Mouse (Mus musculus) neural tube, embryonic 11.5 days (tissue): Measurements from ENCODE around the gene Ppp1r13l. TPM values are rescaled to one million over a fixed set of nuclear protein-coding genes. Genes with fewer than 3 reads are reported as not detected.

Source experiments
- ATAC-seq: fragments of 200-750 bp; cut with Nextera tagmentation; 2 replicates; pipeline ENCODE4 v1.8.0; 2017; ENCODE audit warnings: moderate number of reproducible peaks, mild to moderate bottlenecking, moderate TSS enrichment, moderate library complexity; ENCODE audit not compliant: insufficient read depth, low FRiP score, low TSS enrichment
- DNase-seq: peaks from one replicate; pipeline ENCODE4 v3.0.0-alpha.2; 2015; ENCODE audit warnings: low spot score
- H3K27ac ChIP-seq: fragments of 300-500 bp; sonication (generic); 2 replicates; pipeline ENCODE4 v1.5.1; 2014; ENCODE audit warnings: low read depth, mild to moderate bottlenecking, low read length
- H3K27me3 ChIP-seq: fragments of 300-500 bp; sonication (generic); 2 replicates; pipeline ENCODE4 v1.6.1; 2014; ENCODE audit warnings: mild to moderate bottlenecking, low read length, mixed read lengths; ENCODE audit not compliant: control insufficient read depth, insufficient read depth
- H3K36me3 ChIP-seq: fragments of 300-500 bp; sonication (generic); 2 replicates; pipeline ENCODE4 v1.6.1; 2014; ENCODE audit warnings: mild to moderate bottlenecking, low read length, moderate library complexity, mixed read lengths; ENCODE audit not compliant: control insufficient read depth, insufficient read depth
- H3K4me1 ChIP-seq: fragments of 300-500 bp; sonication (generic); 2 replicates; pipeline ENCODE4 v1.6.1; 2014; ENCODE audit warnings: low read length, mixed read lengths; ENCODE audit not compliant: control insufficient read depth, insufficient read depth
- H3K4me2 ChIP-seq: fragments of 300-500 bp; sonication (generic); 2 replicates; pipeline ENCODE4 v1.6.1; 2014; ENCODE audit warnings: low read depth, mild to moderate bottlenecking, moderate library complexity
- H3K4me3 ChIP-seq: fragments of 300-500 bp; sonication (generic); 2 replicates; pipeline ENCODE4 v1.5.1; 2014; ENCODE audit warnings: low read depth, low read length
- H3K9ac ChIP-seq: fragments of 300-500 bp; sonication (generic); 2 replicates; pipeline ENCODE4 v1.6.1; 2014; ENCODE audit warnings: mild to moderate bottlenecking, low read length
- H3K9me3 ChIP-seq: fragments of 300-500 bp; sonication (generic); 2 replicates; pipeline ENCODE4 v1.6.1; 2016; ENCODE audit warnings: low read length; ENCODE audit not compliant: control insufficient read depth
- WGBS: fragments of 180-500 bp; shearing (Covaris S2); extraction: QIAGEN DNeasy Blood & Tissue Kit; methylation state at CpG from one replicate; pipeline ENCODE4 v1.1.7; 2014; 5-methylcytosine and 5-hydroxymethylcytosine counted together
- polyA plus RNA-seq: library from polyadenylated mRNA; unstranded; fragments of >200 nt; fragmentation: Nextera tagmentation; extraction: Ambion mirVana; gene quantifications from 2 replicates; pipeline ENCODE4 v1.2.1, GENCODE M21; 2014

Ppp1r13l gene
- polyA plus RNA-seq, 1 experiment from 2014 or later = 3.4 TPM

DNA sequence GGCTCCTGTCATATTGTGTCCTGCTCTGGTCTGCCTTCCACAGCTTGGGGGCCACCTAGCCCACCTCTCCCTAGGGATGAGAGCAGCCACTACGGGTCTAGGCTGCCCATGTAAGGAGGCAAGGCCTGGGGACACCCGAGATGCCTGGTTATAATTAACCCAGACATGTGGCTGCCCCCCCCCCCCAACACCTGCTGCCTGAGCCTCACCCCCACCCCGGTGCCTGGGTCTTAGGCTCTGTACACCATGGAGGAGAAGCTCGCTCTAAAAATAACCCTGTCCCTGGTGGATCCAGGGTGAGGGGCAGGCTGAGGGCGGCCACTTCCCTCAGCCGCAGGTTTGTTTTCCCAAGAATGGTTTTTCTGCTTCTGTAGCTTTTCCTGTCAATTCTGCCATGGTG is 50.2 kb downstream of the Ppp1r13l start:
- ATAC-seq (no peak), DNase-seq (no peak)
- Histone ChIP-seq H3K4me1 (no peaks in the 10 kb centered on the region), H3K9ac (peak overlapping the region; percentile 14; the same call in 1 of the 2 replicates), H3K9me3 (no peaks in the 10 kb centered on the region; the same call in 1 of the 2 replicates), H3K4me2 (no peak overlapping the region), H3K27ac (no peak overlapping the region), H3K4me3 (no peak overlapping the region), H3K36me3 (no peaks in the 10 kb centered on the region), H3K27me3 (peaks cover 7% of the 10 kb centered on the region)
- WGBS = 59% methylated on average over 6 of the region's 6 CpGs

DNA sequence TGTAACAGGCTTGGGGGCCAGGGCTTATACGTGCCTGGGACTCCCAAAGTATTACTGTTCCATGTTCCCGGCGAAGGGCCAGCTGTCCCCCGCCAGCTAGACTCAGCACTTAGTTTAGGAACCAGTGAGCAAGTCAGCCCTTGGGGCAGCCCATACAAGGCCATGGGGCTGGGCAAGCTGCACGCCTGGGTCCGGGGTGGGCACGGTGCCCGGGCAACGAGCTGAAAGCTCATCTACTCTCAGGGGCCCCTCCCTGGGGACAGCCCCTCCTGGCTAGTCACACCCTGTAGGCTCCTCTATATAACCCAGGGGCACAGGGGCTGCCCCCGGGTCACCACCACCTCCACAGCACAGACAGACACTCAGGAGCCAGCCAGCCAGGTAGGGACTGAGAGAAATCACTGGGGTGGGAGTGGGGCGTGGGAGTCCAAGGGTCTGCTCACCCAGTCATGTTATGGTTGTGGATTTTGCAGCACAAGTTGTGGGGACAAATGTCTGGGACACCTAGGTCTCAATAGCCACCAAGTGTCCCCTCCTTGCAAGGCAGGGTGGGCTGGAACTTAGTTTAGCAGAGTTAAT is 51.3 kb downstream of the Ppp1r13l start:
- no peak overlapping the region for H3K27ac ChIP-seq
- H3K4me1 ChIP-seq = no peaks in the 10 kb centered on the region
- H3K9me3 ChIP-seq = no peaks in the 10 kb centered on the region; the same call in 1 of the 2 replicates
- H3K36me3 ChIP-seq = no peaks in the 10 kb centered on the region
- no peak for DNase-seq
- ATAC-seq = no peak
- H3K27me3 ChIP-seq = 0 out of 2 replicates have a peak, but pooled peaks cover 4% of the 10 kb centered on the region
- H3K4me3 ChIP-seq = no peak overlapping the region
- WGBS = 81% methylated on average over 11 of the region's 11 CpGs
- H3K4me2 ChIP-seq = no peak overlapping the region
- 0 out of 2 replicates have a peak overlapping the region, but pooled peaks have one; percentile 4 for H3K9ac ChIP-seq

DNA sequence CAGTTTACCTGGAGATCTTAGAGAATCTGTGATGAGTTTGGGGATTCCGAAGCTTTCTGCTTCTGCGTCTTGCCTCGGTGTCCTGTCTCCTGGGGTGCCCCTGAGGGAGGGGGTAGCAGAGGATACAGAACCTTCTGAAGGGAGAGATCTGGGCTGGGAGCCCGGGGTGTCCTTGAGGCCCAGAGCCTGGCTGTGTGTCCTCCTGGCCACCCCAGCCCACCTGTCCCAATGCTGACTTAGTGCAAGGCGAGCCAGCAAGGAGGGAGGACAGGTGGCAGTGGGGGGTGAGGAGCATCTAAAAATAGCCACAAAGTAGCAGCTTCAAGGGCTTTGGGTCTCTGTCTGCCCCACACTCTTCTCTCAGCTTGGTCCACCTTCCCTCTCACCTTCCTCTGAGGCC is 52.2 kb downstream of the Ppp1r13l start:
- Histone ChIP-seq H3K9ac (no peak overlapping the region), H3K36me3 (no peaks in the 10 kb centered on the region), H3K4me3 (no peak overlapping the region), H3K27ac (no peak overlapping the region), H3K4me1 (no peaks in the 10 kb centered on the region), H3K9me3 (no peaks in the 10 kb centered on the region; the same call in 1 of the 2 replicates), H3K27me3 (0 out of 2 replicates have a peak, but pooled peaks cover 4% of the 10 kb centered on the region), H3K4me2 (no peak overlapping the region)
- DNase-seq = no peak
- no peak for ATAC-seq
- 77% methylated on average over 5 of the region's 5 CpGs for WGBS

DNA sequence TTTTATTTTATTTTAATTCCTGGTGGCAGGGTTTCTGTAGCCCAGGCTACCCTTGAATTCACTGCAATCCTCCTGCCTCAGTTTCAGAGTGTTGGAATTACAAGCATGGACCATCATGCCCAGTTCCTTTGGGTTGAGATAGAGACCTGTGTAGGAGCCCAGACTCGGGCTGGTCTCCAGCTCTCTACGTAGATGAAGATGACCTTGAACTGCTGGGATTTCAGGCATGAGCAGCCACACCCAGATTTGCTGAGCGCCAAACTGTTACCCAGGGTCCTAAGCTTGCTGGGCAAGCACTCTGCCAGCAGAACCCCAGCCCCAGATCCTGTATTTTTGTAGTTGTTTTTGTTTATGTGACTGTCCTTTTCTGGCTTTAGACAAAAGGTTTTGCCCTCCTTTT is 54.0 kb downstream of the Ppp1r13l start:
- Histone ChIP-seq H3K4me1 (no peaks in the 10 kb centered on the region), H3K27ac (no peak overlapping the region), H3K27me3 (peaks cover 4% of the 10 kb centered on the region; the same call in 1 of the 2 replicates), H3K9ac (no peak overlapping the region), H3K4me3 (no peak overlapping the region), H3K36me3 (no peaks in the 10 kb centered on the region), H3K9me3 (no peaks in the 10 kb centered on the region; the same call in 1 of the 2 replicates), H3K4me2 (no peak overlapping the region)
- WGBS = 90% methylated on average over 3 of the region's 3 CpGs
- no peak for ATAC-seq
- DNase-seq = no peak

DNA sequence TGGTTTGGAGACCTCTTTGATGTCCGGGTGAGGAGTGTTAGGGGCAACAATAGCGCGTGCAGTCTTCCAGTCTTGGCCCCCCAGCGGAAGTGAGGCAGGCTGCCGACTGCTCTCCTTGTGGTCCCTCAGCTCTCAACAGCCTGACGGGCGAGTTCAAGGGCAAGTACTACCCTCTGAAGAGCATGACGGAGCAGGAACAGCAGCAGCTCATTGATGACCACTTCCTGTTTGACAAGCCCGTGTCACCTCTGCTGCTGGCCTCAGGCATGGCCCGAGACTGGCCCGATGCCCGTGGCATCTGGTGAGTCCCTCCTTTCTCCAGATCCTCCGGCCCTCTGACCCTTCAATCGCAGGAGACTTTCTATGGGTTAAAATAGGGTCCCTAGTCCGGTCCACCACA is 57.0 kb downstream of the Ppp1r13l start:
- no peak overlapping the region for H3K4me3 ChIP-seq
- H3K9me3 ChIP-seq = no peaks in the 10 kb centered on the region; the same call in 1 of the 2 replicates
- no peak overlapping the region for H3K4me2 ChIP-seq
- WGBS = 79% methylated on average over 15 of the region's 15 CpGs
- H3K36me3 ChIP-seq = no peaks in the 10 kb centered on the region
- no peak overlapping the region for H3K27ac ChIP-seq
- no peaks in the 10 kb centered on the region for H3K4me1 ChIP-seq
- ATAC-seq (no peak), DNase-seq (no peak)
- no peak overlapping the region for H3K9ac ChIP-seq
- peaks cover 22% of the 10 kb centered on the region for H3K27me3 ChIP-seq

DNA sequence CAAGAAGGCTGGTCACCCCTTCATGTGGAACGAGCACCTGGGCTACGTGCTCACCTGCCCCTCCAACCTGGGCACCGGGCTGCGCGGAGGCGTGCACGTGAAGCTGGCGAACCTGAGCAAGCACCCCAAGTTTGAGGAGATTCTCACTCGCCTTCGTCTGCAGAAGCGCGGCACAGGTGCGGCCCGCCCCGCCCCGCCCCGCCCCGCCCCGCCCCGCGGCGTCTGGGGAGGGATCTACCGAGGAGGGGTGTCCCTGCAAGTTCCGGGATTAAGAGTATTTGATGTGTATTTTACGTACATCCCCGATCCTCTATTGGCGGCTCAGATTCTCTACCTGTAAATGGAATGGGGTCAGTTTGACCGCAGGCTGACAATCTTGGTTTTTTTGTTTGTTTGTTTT is 60.6 kb downstream of the Ppp1r13l start:
- DNase-seq (no peak), ATAC-seq (no peak)
- Histone ChIP-seq H3K4me2 (no peak overlapping the region), H3K9me3 (no peaks in the 10 kb centered on the region), H3K27me3 (peaks cover 22% of the 10 kb centered on the region), H3K4me1 (no peaks in the 10 kb centered on the region), H3K9ac (no peak overlapping the region), H3K36me3 (no peaks in the 10 kb centered on the region), H3K4me3 (no peak overlapping the region), H3K27ac (no peak overlapping the region)
- 6% methylated on average over 28 of the region's 28 CpGs for WGBS

DNA sequence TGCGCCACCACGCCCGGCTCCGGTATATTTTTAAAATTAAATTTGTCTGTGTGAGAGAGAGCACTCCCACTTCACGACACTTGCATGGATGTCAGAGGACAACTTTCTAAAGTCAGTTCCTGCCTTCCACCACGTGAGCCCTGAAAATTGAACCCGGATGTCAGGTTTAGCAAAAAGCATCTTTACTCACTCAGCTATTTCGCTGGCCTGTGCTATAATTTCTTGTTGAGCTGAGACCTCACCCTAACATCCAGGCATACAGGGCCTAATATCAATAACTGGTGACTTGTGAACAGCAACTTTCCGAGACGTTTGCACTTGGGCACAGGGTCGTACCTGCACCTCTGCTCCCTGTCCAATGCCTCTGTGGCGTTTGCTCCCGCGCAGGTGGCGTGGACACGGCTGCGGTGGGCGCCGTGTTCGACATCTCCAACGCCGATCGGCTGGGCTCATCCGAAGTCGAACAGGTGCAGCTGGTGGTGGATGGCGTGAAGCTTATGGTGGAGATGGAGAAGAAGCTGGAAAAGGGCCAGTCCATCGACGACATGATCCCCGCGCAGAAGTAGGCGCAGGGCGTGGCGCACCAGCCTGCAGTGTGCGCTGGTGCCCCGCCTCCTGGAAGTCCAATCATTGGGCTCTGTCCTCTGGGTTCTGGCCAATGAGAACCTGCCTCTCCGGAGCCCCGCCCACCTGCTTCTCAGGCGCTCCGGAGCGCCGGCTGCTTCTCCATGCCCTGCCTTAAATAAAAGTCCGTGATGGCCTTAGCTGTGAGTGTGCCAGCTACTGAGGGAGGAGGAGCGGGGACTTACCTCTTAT is 61.5 kb downstream of the Ppp1r13l start:
- ATAC-seq (peak; percentile 92), DNase-seq (peak; percentile 88)
- Histone ChIP-seq H3K9ac (no peak overlapping the region), H3K4me1 (no peaks in the 10 kb centered on the region), H3K9me3 (no peaks in the 10 kb centered on the region), H3K4me2 (peak overlapping the region; percentile 38), H3K27ac (no peak overlapping the region), H3K36me3 (peaks cover 3% of the 10 kb centered on the region; the same call in 1 of the 2 replicates), H3K27me3 (peaks cover 22% of the 10 kb centered on the region), H3K4me3 (peak overlapping the region; percentile 29)
- WGBS = 14% methylated on average over 43 of the region's 43 CpGs

DNA sequence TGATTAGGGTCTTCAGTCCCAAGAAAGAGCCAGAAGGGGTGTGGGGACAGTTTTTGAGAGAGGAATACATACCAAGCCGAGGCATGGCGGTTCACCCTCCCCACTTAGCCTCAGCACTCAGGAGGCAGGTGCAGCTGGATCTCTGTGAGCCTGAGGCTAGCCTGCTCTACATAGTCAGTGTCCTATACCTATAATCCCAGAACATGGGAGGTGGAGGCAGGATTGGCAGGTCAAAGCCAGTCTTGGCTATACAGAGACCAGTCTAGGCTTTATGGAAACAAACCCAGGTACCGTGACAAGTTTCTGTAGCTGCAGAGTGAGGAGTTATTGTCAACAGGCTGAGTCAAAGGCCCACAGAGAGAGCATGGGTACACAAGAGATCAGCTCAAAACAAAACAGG is 63.5 kb downstream of the Ppp1r13l start:
- no peak overlapping the region for H3K4me3 ChIP-seq
- WGBS = 89% methylated on average over 3 of the region's 3 CpGs
- ATAC-seq = no peak

More for the DNA sequence above, 63.5 kb downstream of the Ppp1r13l start:
- peaks cover 22% of the 10 kb centered on the region for H3K27me3 ChIP-seq
- no peak overlapping the region for H3K27ac ChIP-seq
- peaks cover 10% of the 10 kb centered on the region for H3K36me3 ChIP-seq
- no peaks in the 10 kb centered on the region for H3K9me3 ChIP-seq
- no peaks in the 10 kb centered on the region for H3K4me1 ChIP-seq
- no peak overlapping the region for H3K4me2 ChIP-seq
- H3K9ac ChIP-seq = no peak overlapping the region
- no peak for DNase-seq
